Mouse (Mus musculus) embryonic fibroblast, embryonic 13.5 days (primary cell): ENCODE measurements around the gene Gm11733. TPM values are rescaled to one million over a fixed set of nuclear protein-coding genes. Genes with fewer than 3 reads are reported as not detected.

Experiments
- H3K27ac ChIP-seq: 2 replicates; pipeline ENCODE4 v1.5.1; 2012; ENCODE audit warnings: low read length, control low read depth, inconsistent platforms; ENCODE audit not compliant: insufficient read depth
- H3K4me1 ChIP-seq: 2 replicates; pipeline ENCODE4 v1.6.1; 2011; ENCODE audit warnings: low read length; ENCODE audit not compliant: control insufficient read depth, insufficient read depth
- H3K4me3 ChIP-seq: 2 replicates; pipeline ENCODE4 v1.5.1; 2011; ENCODE audit warnings: mild to moderate bottlenecking, control low read depth, low read length; ENCODE audit not compliant: insufficient read depth
- CTCF ChIP-seq: IDR thresholded peaks from 2 replicates; pipeline ENCODE4 v1.5.1; 2011; ENCODE audit warnings: mild to moderate bottlenecking, control low read depth, low read length, moderate library complexity, borderline replicate concordance; ENCODE audit not compliant: insufficient read depth
- POLR2A ChIP-seq: IDR thresholded peaks from 2 replicates; pipeline ENCODE4 v1.6.1; 2011; ENCODE audit warnings: low read depth, mild to moderate bottlenecking, control low read depth, low read length, moderate library complexity
- polyA plus RNA-seq: library from polyadenylated mRNA; stranded (reverse); fragments of >200 nt; gene quantifications from 2 replicates; pipeline ENCODE4 v1.2.4, GENCODE M21; 2011; ENCODE audit warnings: low read depth; ENCODE audit not compliant: missing spikeins, insufficient read length

Gene Gm11733
- polyA plus RNA-seq, 1 experiment, result not detected

GRCm38 (mm10) chr11:117525606-117526349, 41.6 kb downstream of the Gm11733 start:
- Histone ChIP-seq H3K4me3 (no peak overlapping the region), H3K4me1 (no peaks in the 10 kb centered on the region), H3K27ac (no peak overlapping the region)
- TF ChIP-seq CTCF (no peak), POLR2A (no peak)

DNA sequence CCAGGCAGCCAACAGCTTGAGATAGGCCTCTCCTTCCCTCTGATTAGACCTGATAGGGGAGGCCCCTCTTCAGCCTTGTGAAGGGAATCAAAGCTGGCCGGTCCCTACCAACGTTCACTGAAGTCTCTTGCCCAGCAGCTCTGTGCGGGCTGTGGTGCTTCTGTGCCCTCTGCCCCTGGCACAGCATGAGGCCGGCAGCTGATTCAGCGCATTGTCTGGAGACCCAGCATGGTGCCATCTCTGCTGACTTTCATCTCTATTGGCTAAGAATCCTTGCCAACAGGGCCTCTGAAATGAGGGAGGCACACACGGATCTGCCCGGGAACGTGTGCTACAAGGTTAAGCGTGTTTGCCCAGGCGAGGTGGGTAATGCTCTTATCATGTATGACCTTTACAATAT, 48.2 kb downstream of the Gm11733 start:
- Histone ChIP-seq H3K4me1 (no peaks in the 10 kb centered on the region), H3K4me3 (no peak overlapping the region), H3K27ac (no peak overlapping the region)
- TF ChIP-seq POLR2A (no peak), CTCF (no peak)

GRCm38 (mm10) chr11:117534912-117535311, 50.7 kb downstream of the Gm11733 start:
- Histone ChIP-seq H3K4me3 (no peak overlapping the region), H3K27ac (no peak overlapping the region), H3K4me1 (no peaks in the 10 kb centered on the region)
- TF ChIP-seq POLR2A, result no peak
- no peak for TF ChIP-seq CTCF

DNA sequence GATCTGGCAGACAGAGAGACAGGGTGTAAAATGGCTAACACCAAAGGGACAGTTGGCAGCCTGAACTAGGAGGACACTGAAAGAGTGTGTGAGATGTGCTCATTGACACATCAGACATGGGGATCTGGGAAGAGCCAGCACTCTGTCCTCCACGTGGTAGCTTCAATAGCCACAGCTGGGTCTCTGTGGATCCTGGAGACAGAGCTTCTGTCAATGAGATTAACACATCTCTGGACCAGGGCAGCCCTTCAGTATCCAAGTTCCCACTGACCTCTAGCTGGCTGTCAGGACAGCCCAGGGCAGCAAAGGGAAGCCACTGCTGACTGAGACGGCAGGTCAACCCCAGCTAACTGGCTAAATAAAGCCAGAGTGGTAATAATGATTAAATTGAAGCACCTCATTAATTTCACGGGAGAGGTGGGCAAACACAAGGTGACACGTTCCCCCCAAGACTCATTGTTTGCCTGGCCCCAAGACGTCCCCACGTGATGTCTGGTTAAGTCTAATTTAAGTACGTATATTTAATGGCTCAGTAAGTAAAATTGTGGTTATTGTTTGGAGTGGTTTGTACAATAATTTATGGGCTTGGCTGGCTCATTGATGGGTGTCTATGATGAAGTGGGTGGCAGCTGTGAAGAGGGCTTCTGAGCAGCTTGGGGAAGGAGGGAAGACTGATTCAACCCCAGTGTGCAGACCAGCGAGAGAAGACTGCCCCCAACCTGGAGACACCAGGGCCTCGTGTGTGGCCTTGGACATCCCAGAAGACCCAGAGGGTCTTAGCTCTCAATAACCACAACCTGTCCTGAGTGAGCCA, 51.5 kb downstream of the Gm11733 start:
- no peak overlapping the region for H3K4me3 ChIP-seq
- TF ChIP-seq POLR2A (no peak), CTCF (no peak)
- no peak overlapping the region for H3K27ac ChIP-seq
- H3K4me1 ChIP-seq, result no peaks in the 10 kb centered on the region

DNA sequence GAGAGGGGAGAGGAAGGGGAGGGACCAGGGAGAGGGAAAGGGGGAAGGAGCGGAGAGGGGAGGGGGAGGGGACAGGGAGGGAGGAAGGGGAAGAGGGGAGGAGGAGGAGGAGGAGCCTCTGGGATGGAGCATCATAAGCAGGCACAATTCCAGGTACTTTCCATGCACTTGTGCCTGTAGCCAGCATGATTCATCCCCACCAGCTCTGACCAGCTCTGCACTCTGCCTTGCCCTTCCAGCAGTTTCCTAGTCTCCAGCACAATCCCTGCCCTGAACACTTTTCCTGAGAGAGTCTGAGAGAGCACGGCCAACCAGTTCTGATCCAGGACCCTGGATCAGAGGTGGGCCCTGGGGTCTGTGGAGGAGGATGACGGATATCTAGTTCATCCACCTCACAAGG, 52.4 kb downstream of the Gm11733 start:
- H3K27ac ChIP-seq, result peak overlapping the region; percentile 53

More for the DNA sequence above, 52.4 kb downstream of the Gm11733 start:
- Histone ChIP-seq H3K4me3 (no peak overlapping the region), H3K4me1 (no peaks in the 10 kb centered on the region)
- no peak for TF ChIP-seq CTCF

Other genes with a start within 250 kb of the Gm11733 start
- 17.9 and 24.8 TPM in 2 replicates for gene Tnrc6c, start 169.9 kb downstream of the Gm11733 start, polyA plus RNA-seq